In genomic region chr7:49505024-49505423, GRCm38 (mm10) we compare ENCODE assay signal across 11 mouse cellular contexts.
A peak's percentile ranks its signal among the peaks of the same experiment; 100 is the strongest.
DNase-seq lines count a peak whose midpoint lies in the region; ATAC-seq and TF ChIP-seq lines count a peak whose summit lies in the region.
"Had no signal": no experiment of that assay in that cellular context is flagged by ENCODE, and none has a peak within 500 bp of the region (broad histone marks: within the 10 kb centered on the region; RNA-seq: fewer than 3 reads in every experiment).

No protein-coding gene starts in this region.

- no peak for DNase-seq in hindbrain, embryonic 10.5 days (ENCODE audit: low spot score)
- DNase-seq in hindbrain, embryonic 14.5 days (ENCODE audit: low spot score), result no peak
- DNase-seq in kidney, postnatal 14 days, result peak; percentile 45
- no peak for DNase-seq in MN1 (ENCODE audit: low spot score)
- no peak for DNase-seq in lung, adult 2 months
- DNase-seq: cerebellum, postnatal 14 days; layer of hippocampus, postnatal 36 days; lung, postnatal 14 days had no signal

- H3K4me2 ChIP-seq in hindbrain, embryonic 14.5 days (replicated peaks), result no peak overlapping the region
- H3K4me2 ChIP-seq in embryonic facial prominence, embryonic 12.5 days (replicated peaks), result no peak overlapping the region
- no peak overlapping the region for H3K4me2 ChIP-seq in heart, embryonic 16.5 days (ENCODE audit: low read depth, low read length)

- TF ChIP-seq CTCF in lung, adult 2 months (IDR thresholded peaks at IDR 0.05; ENCODE audit: insufficient read depth, low read length), result no peak

- H3K27me3 ChIP-seq in hindbrain, embryonic 10.5 days (ENCODE audit: insufficient read depth, poor library complexity, severe bottlenecking), result no peaks in the 10 kb centered on the region; the same call in 1 of the 2 replicates
- no peaks in the 10 kb centered on the region for H3K27me3 ChIP-seq in hindbrain, embryonic 14.5 days (ENCODE audit: control insufficient read depth, insufficient read depth, low read length)
- H3K27me3 ChIP-seq in embryonic facial prominence, embryonic 12.5 days, result no peaks in the 10 kb centered on the region
- no peaks in the 10 kb centered on the region for H3K27me3 ChIP-seq in heart, embryonic 16.5 days (ENCODE audit: control insufficient read depth, insufficient read depth, low read length)

- H3K36me3 ChIP-seq in hindbrain, embryonic 10.5 days, result peaks cover 12% of the 10 kb centered on the region
- H3K36me3 ChIP-seq in hindbrain, embryonic 14.5 days (replicated peaks; ENCODE audit: control insufficient read depth, insufficient read depth), result no peaks in the 10 kb centered on the region
- H3K36me3 ChIP-seq in embryonic facial prominence, embryonic 12.5 days, result no peaks in the 10 kb centered on the region
- no peaks in the 10 kb centered on the region for H3K36me3 ChIP-seq in heart, embryonic 16.5 days (ENCODE audit: control insufficient read depth, insufficient read depth)

- 12% methylated on average over 2 of the region's 3 CpGs for WGBS in hindbrain, embryonic 10.5 days
- 27% methylated on average over 3 of the region's 3 CpGs for WGBS in hindbrain, embryonic 14.5 days
- 16% methylated on average over 2 of the region's 3 CpGs for WGBS in embryonic facial prominence, embryonic 12.5 days
- WGBS in heart, embryonic 16.5 days, result 50% methylated on average over 3 of the region's 3 CpGs
- WGBS in lung, adult 2 months, result 57% methylated on average over 3 of the region's 3 CpGs

- H3K4me1 ChIP-seq in hindbrain, embryonic 10.5 days (replicated peaks), result peaks cover 31% of the 10 kb centered on the region
- H3K4me1 ChIP-seq in hindbrain, embryonic 14.5 days (replicated peaks; ENCODE audit: control insufficient read depth, insufficient read depth, low read length), result peaks cover 20% of the 10 kb centered on the region
- peaks cover 22% of the 10 kb centered on the region for H3K4me1 ChIP-seq in embryonic facial prominence, embryonic 12.5 days
- peaks cover 60% of the 10 kb centered on the region for H3K4me1 ChIP-seq in heart, embryonic 16.5 days (ENCODE audit: control insufficient read depth, insufficient read depth, low read length)
- no peaks in the 10 kb centered on the region for H3K4me1 ChIP-seq in lung, adult 2 months (ENCODE audit: control insufficient read depth, insufficient read depth, low read length)

- H3K9me3 ChIP-seq in hindbrain, embryonic 10.5 days, result no peaks in the 10 kb centered on the region
- H3K9me3 ChIP-seq in hindbrain, embryonic 14.5 days (ENCODE audit: control insufficient read depth, low read length), result no peaks in the 10 kb centered on the region
- H3K9me3 ChIP-seq in embryonic facial prominence, embryonic 12.5 days, result no peaks in the 10 kb centered on the region
- no peaks in the 10 kb centered on the region for H3K9me3 ChIP-seq in heart, embryonic 16.5 days (replicated peaks; ENCODE audit: control insufficient read depth, low read length)

- no peak overlapping the region for H3K9ac ChIP-seq in hindbrain, embryonic 14.5 days
- no peak overlapping the region for H3K9ac ChIP-seq in embryonic facial prominence, embryonic 12.5 days
- H3K9ac ChIP-seq in heart, embryonic 16.5 days (ENCODE audit: low read length), result no peak overlapping the region

- peak overlapping the region; percentile 72 for H3K27ac ChIP-seq in hindbrain, embryonic 10.5 days
- H3K27ac ChIP-seq in hindbrain, embryonic 14.5 days, result no peak overlapping the region
- no peak overlapping the region for H3K27ac ChIP-seq in embryonic facial prominence, embryonic 12.5 days
- peak overlapping the region; percentile 68 for H3K27ac ChIP-seq in heart, embryonic 16.5 days (ENCODE audit: low read length)

- no peak for ATAC-seq in hindbrain, embryonic 14.5 days (ENCODE audit: low FRiP score)
- ATAC-seq in embryonic facial prominence, embryonic 12.5 days (ENCODE audit: insufficient number of reproducible peaks, insufficient read depth, low FRiP score, low TSS enrichment), result peak; percentile 29; the same call in 1 of the 2 replicates
- 0 out of 2 replicates have a peak, but pooled peaks have one; percentile 4 for ATAC-seq in heart, embryonic 16.5 days (replicated peaks; ENCODE audit: extremely low read depth, insufficient read depth, low FRiP score)
- no peak for ATAC-seq in CD4-positive, CD25-positive, alpha-beta regulatory T cell, adult 4 months

- no peak for TF ChIP-seq POLR2A in lung, adult 2 months (IDR thresholded peaks at IDR 0.05; ENCODE audit: borderline replicate concordance, extremely low read depth, low read depth, low read length)

- no peak overlapping the region for H3K4me3 ChIP-seq in hindbrain, embryonic 10.5 days
- no peak overlapping the region for H3K4me3 ChIP-seq in hindbrain, embryonic 14.5 days (replicated peaks; ENCODE audit: low read length)
- H3K4me3 ChIP-seq in embryonic facial prominence, embryonic 12.5 days, result no peak overlapping the region
- H3K4me3 ChIP-seq in heart, embryonic 16.5 days (ENCODE audit: low read length), result no peak overlapping the region
- H3K4me3 ChIP-seq in lung, adult 2 months (replicated peaks; ENCODE audit: extremely low read depth, low read depth, low read length), result no peak overlapping the region

Comparison
In these comparisons a context has a peak if more than half of its experiments do, and no peak if none do; other contexts are left out.
1. H3K27ac ChIP-seq: peak in hindbrain, embryonic 10.5 days (single experiment) and heart, embryonic 16.5 days (single experiment); none in hindbrain, embryonic 14.5 days (single experiment) and embryonic facial prominence, embryonic 12.5 days (single experiment).
2. ATAC-seq: peak in embryonic facial prominence, embryonic 12.5 days (single experiment) and heart, embryonic 16.5 days (single experiment); none in hindbrain, embryonic 14.5 days (single experiment) and CD4-positive, CD25-positive, alpha-beta regulatory T cell, adult 4 months (single experiment).